Mouse (Mus musculus) left cerebral cortex, adult 11 months (tissue): ENCODE results near the gene Uck2.

Experiments
- DNase-seq: peaks from one replicate; pipeline ENCODE4 v3.0.0; 2022; ENCODE audit warnings: low spot score

The Uck2 gene

DNA sequence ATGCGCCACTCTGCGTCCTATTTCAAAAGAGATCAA lies at the start of gene Uck2:
Gene Uck2 (minus strand): TSS at position 1 of the 36 bp plus-strand sequence.
- no peak for DNase-seq

DNA sequence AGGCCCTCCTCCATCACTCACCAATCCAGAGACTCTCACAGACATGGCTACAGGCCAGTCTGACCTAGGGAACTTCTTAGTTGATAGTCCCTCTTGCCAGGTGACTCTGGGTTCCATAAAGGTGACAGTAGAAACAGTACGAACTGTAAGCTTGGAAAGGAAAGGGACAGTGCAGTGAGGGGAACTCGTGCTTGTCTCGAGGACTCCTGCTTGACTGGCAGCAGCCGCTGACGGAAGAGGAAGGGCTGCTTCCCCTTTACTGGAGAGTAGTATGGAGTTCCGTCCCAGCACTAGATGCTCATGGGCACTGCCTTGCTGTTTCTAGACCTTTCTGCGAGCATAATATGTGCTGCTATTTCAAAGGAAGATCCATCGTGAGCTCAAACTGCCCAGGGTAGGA lies 46.0 kb upstream of the Uck2 start:
- no peak for DNase-seq

DNA sequence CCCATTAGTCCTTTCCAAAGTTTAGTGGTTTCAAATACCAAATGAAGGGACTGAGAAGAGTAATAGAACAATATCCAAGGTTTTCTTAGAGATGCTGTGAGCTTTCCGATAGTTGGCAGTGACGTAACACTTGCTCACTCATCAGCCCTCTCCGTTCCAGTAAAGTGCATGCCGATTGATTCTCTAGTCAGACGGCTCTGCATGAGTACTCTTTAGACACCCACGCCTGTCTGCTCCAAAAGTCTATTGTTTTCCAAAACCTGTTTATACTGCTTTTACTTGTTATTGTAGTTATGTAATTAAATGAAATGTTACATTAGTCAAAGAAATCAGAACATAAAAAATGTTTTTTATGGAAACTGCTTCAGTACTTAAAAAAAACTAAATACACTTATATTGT lies 43.7 kb upstream of the Uck2 start:
- no peak for DNase-seq

DNA sequence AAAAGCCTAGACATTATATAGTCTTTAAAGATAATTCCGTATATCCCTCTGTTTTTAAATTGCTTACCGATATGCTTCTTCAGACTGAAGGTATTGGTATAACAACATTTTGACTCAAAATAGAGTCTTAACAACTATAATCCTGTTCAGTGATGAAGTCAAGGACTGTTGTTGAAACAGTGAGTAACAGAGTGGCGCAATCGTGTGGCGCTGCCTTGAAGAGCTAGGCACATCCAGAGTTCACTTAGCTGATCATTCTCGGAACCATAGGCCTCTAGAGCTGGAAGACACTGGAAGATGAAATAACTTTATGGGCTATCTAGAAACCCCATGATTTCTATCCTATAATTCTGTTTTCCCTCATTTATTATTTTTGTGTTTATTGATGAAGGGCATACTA lies 36.6 kb upstream of the Uck2 start:
- no peak for DNase-seq

DNA sequence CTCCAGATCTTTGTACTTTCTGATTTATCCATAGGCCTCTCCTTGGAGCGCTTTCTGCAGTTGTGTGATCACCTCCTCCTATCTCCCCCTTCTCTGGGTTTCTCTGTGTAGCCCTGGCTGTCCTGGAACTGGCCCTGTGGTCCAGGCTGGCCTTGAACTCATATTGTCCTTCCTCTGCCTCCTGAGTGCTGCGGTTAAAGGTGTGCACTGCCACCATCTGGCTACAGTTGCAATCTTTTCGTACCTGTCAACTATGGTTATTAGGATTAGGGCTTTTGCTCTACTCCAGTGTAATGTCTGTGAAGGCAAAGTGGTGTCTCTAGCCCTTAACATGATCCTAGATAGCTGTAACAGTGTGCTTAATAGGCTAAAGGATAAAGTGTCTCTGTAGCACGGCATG lies 28.1 kb upstream of the Uck2 start:
- DNase-seq = no peak

DNA sequence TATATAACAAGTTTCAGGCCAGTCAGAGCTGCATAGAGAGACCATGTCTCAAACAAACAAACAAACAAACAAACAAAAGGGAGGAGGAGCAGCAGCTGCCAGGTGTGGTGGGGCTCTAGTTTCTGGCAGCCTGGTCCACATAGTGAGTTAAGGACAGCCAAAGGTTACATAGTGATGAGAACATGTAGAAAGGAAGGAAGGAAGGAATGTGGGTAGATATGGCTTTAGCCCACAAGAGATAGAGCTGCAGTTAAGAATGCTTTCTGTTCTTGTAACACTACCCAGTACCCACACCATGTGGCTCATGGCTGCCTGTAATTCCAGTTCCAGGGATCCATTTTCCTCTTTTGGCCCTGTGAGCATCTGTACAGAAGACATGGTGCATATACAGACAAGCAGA lies 27.2 kb upstream of the Uck2 start:
- no peak for DNase-seq

DNA sequence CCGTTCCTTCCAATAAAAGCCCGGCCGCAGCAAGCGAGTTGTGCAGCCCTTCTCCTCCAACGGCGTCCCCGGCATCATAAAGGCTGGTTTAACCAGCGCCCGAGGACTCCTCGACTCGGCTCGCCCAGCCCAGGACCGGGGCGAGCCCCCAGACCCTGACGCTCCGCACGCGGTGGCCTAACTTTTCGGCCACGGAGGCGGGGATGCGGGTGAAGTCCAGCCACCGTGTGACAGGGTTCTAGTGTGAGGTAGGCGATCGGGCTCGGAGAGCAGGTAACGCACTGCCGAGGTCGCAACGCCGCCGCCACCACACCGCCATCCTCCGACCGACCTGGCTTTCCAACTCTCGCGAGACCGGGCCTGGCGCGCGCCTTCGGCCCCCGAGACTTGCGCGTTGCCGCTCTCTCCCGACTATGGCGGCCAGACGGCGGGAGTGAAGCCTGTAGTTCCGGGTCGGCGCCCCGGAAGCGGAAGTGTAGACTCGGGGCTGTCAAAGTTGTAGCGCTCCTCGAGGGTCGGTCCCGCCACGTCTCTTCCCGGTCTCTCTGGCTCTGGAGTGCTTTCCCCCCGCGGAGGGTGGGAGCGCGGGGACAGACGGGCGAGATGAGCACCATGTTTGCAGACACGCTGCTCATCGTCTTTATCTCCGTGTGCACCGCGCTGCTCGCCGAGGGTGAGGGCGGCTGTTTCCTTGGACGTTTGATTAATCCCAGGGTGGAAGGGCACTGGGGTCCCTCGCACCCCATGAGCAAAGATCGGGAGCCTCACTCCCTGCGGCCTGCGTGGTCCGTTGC lies 23.3 kb upstream of the Uck2 start, which contains the start of gene Tmco1:
Gene Tmco1 (plus strand): TSS at position 118 of the 794 bp plus-strand sequence.
- peak; percentile 93 for DNase-seq

DNA sequence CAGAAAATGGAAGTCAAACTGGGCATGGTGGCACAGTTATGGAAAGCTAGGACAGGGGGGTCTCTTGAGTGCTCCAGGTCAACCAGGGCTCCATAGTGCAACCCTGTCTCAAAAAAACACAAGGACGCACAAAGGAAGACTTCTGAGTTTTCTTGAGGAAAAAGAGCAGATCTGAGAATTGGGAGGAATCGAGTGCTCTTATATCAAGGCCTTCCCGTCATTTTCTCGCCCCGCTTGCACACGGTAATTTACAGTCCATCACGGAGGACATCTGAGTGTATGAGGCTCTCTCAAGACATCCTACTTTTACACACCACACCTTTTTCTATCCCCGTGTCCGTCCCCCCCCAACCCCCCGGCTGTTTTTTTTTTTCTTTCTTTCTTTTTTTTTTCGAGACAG lies 22.6 kb upstream of the Uck2 start:
- DNase-seq = no peak

DNA sequence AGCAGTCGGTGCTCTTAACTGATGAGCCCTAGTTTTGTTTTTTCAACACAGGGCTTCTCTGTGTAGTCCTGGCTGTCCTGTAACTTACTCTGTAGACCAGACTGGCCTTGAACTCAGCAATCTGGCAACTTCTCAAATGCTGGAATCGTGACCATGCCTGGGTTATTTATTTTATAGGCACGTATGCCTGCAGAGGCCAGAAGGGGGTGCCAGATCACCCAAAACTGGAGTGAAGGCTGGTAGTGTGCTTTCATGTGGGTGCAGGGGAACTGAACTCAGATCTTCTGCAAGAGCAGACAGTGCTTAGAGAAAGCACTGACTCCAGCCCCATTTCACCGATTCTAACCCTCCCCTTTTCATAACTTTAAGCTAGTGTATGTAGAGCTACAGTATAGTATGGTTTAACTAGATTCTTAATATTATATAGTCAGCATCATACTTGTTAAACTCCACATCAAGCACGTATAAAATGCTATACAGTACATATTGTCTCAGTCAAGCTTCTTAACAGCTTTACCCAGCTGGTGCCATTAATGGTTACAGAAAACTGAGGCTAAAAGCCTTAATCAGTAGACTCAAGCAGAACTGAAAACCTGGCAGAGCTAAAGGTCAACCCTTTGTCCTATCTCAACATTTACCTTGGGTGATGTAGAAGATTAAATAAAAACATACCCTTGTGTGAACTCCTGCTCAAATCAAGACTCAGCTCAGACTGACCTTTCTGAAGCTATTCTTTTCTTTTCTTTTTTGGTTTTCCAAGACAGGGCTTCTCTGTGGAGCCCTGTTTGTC lies 21.5 kb upstream of the Uck2 start:
- no peak for DNase-seq

DNA sequence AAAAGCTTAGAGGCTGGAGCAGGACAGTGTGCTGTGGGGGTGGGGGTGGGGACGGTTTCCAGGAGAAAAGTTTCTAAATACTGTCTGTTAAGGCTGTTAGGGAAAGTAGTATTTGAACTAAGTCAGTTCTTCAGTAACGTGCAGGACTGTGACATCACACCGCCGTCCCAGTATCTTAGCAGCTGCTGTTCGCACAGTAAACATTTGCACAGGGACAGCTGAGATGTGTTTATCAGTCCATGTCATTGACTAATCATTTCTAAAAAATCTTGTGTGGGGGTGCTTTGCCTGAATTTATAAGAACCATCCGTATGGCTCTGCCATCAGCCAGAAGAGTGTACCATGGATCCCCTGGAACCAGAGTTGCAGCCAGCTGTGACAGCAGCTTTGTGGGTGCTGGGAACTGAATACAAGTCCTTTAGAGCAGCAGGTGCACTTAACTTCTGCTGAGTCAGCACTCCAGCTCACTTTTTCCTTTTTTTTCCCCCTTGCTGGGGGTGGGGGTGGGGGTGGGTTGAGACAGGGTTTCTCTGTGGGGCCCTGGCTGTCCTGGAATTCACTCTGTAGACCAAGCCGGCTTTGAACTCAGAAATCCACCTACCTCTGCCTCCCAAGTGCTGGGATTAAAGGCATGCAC lies 20.5 kb upstream of the Uck2 start:
- no peak for DNase-seq

DNA sequence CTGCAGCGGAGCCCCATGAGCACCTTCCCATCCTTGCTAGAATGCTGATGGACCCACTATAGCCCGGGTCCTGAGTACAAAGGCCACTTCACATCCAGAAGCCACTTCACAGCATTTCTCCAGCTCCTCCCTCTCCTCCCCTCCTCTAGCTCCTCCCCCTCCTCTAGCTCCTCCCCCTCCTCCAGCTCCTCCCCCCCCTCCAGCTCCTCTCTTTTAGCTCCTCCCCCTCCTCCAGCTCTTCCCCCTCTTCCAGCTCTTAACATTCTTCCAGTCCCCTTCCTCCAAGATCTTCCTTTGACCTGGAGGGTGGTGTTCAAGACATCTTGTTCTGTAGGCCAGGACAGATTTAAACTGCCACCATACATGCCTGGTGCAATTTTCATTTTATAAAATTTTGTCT lies 15.0 kb upstream of the Uck2 start:
- DNase-seq = no peak

DNA sequence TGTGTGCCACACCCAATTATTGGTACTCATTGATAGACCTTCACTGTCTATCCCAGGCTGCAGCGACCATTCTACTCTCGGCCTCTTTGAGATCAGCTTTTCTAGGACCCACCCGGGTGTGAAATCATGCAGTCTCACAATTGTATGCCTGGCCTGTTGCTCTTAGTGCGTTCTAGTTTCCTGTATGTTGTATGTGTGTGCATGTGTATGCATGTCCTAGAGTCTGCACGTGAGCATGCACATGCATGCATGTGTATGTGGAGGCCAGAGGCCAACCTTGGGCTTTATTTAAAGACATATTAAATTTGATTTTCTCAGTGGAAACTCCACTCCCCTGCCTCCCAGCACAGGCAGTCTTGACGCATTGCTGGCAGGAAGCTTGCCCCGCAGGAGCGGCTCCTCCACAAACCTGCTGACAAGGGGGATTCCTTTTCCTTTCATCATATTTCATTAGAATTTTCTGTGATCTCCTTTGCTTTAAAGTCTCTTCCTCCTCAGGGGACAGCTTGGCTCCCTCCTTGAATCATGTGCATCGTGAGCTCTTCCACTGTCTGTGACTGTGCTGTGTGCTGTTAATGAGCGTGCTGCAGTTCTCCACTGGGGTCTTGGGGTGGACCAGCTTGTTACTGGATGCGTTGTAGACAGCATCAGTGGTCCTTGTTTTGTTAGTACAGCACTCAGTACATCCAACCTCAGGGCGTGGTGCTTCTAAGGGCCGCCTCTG lies 10.7 kb upstream of the Uck2 start:
- no peak for DNase-seq

DNA sequence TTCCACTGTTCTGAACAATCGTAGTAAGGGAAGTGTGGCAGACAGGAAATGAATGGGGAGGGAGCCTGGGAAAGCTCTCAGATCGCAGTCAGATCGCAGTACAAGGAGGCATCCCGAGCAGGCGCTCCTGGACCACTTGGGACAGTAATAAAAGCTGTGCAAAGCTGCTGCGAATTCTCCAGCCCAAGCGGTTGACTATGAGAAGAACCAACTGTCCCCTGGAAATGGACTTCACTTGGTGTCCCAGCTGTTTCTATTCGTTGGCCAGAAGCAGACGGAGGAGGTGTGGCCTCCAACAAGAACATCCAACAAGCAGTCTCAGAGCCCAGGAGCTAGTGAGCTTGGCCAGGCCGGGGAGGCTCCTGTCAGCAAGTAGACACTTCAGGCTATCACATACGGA lies 7.3 kb upstream of the Uck2 start:
- DNase-seq = no peak

DNA sequence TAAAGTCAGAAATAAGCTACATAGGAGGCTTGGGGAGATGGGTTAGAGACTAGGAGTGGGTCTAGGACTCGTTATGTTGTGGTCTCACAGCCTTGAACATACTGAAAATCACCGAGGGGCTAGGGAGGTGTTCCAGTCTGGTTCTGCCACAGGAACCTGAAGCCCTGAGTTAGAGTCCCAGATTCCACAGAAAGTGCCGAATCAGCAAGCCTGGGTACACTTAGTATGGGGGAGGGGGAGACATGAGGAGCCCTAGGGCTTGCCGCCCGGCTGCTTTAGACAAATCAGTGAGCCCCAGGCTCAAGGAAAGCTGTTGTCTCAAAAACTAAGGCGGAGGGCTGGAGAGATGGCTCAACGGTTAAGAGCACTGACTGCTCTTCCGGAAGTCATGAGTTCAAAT lies 6.5 kb upstream of the Uck2 start:
- no peak for DNase-seq

DNA sequence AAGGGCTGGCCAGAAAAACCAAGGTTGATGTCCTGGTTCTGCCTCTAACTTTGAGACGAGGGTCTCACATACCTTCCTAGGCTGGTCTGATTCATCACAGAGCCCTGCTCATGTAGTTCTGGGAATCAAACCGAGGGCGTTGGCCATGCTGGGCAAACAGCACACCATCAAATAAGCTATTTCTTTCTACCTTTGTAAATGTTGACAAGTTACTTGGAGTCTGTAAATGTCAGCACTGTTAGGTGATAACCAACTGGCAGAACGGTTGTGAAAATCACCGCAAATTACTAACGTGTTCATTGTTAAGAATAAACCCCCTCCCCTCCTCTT lies 5.1 kb upstream of the Uck2 start:
- no peak for DNase-seq

DNA sequence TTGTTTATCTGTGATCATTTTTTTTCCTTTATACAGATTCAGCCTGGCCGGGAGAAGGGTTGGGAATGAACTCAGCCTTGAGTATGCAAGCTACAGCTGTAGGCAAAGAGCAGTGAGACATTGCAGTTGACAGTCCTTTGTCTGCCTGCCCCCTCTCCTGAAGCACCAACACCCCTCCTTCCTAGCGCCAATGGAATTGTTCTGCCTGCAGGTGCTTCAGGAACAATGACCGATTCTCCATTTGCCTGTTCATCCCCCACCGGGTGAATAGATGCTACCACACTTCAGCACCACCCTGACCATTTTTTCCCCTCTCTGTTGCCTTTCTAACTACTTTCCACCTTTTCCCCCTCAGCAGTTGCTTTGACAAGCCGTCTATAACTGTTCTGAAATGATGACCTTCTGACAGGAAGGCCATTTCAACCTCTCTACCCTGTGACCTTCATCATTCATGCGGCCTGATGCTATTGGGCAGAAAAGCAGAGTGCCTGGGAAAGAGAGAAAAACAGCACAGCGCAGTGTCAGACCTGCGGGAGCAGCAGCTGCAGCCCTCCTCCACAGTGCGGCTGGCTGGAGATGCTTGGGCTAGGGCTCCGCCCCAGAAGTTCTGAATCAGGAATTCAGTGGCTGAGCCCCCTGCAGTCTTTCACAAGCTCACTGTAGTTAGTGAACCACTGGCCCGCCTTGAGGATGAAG lies 4.6 kb upstream of the Uck2 start:
- no peak for DNase-seq

DNA sequence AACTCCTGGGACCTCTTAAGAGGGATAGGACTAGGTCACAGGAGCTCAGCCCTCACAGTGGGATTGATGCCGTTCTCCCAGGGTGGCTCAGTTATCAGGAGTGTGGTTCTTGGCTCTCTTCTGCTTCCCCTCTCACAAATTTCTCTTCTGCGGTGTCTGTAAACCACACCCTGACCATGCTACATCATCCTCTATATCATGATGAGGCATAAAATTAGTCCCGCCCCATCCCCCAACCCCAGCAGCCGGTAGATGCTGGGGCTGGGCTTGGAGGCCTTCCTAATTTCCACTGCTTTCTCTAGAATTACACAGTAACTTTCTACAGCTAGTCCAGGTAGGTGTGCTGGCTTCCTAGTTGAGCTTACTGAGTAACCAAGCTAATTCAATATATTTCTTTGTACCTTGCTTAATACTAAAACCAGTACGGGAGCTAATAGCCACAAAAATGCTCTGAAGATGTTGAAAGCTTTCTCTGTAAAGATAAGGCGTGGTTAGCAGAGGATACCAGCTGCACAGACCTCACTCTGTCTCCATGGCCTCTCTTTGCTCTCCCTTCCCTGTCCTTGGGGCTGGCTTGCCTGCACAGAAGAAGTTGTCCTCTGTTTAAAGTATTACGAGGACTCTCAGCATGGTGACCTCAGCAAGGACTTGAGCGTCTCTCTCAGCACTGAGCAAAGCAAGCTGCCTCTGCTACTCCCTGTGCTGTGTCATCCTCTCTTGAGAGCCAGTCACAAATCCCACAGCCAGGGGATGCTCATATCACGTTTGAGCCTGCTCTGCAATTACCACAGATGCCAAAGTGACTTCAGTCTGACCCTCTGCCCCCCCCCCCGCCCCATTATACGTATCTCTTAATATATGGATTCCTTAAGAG lies 3.8 kb upstream of the Uck2 start:
- DNase-seq = no peak

DNA sequence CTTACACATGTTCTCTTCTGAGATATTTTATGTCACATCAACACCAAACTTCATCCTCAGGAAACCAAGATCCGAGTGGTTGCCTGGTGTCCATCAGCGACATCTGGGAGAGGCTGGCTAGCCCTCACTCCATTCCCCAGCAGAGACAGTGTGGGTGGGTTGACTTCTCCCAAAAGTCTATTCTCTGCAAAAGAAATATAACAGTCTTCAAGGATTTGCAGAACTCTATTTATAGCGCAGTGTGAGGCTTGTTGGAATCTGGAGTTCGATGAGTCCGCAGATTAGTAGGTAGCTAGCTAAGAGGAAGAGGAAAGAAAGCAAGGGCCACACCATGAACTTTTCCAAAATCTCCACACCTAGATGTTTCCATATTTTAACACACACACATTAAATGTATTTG lies 2.0 kb upstream of the Uck2 start:
- no peak for DNase-seq

DNA sequence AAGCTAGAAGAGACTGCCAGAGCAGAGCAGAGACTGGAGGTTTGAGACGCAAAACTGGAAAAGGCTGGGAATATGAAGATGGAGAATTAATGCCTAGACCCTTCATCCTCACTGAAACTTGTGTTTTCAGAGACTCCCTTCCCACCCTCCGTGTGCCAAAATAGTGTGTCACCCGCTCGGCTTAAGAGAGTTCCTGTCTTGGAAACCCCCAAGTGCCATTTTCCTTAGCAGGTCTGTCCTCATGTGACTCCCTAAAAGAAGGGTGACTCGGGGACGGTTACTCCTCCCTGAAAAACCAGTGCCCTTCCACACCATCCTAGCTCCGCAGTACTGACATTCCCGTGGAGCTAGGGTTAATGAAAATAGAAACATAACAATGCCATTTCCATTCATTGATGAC lies 236 bp upstream of the Uck2 start:
- no peak for DNase-seq

DNA sequence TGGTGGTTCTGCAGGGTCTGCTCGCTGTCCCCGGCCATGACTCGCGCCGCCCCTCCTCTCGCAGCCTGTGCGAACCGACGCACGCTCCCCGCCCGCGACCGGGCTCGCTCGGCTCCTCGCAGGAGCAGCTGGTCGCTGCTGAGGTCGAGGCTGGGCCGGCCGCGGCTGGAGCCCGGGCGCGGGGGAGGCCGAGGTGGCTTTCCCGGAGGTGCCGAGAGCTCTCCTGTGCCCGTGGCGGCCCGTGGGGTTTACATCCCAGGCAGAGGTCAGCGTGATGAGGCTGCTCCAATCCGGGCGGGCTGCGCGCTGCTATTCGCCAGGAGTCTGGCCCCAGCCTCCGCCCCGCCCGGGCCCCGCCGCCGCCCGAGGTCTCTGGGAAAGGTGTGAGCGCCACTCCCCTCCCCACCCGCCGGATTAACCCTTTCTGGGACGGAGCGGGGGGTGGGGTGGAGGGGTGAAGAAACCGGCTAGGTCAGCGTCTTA lies 242 bp downstream of the Uck2 start:
- DNase-seq = peak; percentile 70

DNA sequence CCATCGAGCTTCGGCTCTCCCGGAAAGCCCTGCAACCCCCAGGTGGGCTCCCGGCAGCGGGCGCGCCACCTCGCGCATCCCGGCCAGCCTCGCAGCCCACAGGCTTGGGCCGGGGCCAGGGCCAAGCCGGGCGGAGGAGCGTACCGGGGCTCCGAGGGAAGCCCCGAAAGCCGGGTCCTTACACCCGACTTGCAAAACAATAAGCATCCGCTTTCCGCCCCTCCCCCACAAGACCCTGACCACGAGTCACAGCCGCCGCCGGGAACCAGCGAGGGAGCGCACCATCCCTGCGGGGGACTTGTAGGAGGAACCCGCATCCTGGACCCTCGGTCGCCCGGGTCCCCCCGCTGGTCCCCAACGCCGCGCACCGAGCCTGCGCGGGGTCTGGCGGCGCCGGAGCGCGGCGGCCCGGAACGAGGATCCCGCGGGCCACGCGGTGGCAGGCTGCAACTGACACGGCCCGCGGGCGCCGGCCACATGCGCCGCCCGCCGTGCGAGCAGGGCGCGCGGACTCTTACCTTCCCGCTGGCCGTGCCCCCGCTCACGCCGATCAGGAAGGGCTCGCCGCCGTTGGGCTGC lies 773 bp downstream of the Uck2 start:
- no peak for DNase-seq
